Mouse (Mus musculus): ENCODE measurements around the gene D430041D05Rik.

- TF ChIP-seq CTCF (IDR thresholded peaks at IDR 0.05; ENCODE audit: borderline replicate concordance, insufficient read depth, low read length), result no peak
- TF ChIP-seq POLR2A (IDR thresholded peaks at IDR 0.05; ENCODE audit: low read depth, low read length), result no peak
Measured at GRCm38 (mm10) chr2:104179636-104180035, 231.2 kb downstream of the D430041D05Rik start.
